Mouse (Mus musculus) limb, embryonic 10.5 days (tissue): Measurements from ENCODE around the gene Rhbdl1. TPM values are rescaled to one million over a fixed set of nuclear protein-coding genes. Genes with fewer than 3 reads are reported as not detected.
A peak's percentile ranks its signal among the peaks of the same experiment; 100 is the strongest.

Source experiments
- DNase-seq: peaks from one replicate; pipeline ENCODE4 v3.0.0-alpha.2; 2017; ENCODE audit warnings: low spot score
- H3K27ac ChIP-seq: fragments of 300-500 bp; sonication (generic); 2 replicates; pipeline ENCODE4 v1.5.1; 2016; ENCODE audit warnings: mild to moderate bottlenecking
- H3K27me3 ChIP-seq: fragments of 300-500 bp; sonication (generic); 2 replicates; pipeline ENCODE4 v1.6.1; 2016; ENCODE audit warnings: low read depth, mild to moderate bottlenecking; ENCODE audit not compliant: poor library complexity, severe bottlenecking
- H3K36me3 ChIP-seq: fragments of 300-500 bp; sonication (generic); 2 replicates; pipeline ENCODE4 v1.6.1; 2016; ENCODE audit warnings: mild to moderate bottlenecking, moderate library complexity
- H3K4me1 ChIP-seq: fragments of 300-500 bp; sonication (generic); 2 replicates; pipeline ENCODE4 v1.6.1; 2016
- H3K4me3 ChIP-seq: fragments of 300-500 bp; sonication (generic); 2 replicates; pipeline ENCODE4 v1.5.1; 2016; ENCODE audit warnings: mild to moderate bottlenecking, moderate library complexity
- H3K9me3 ChIP-seq: fragments of 300-500 bp; sonication (generic); replicated peaks from 2 replicates; pipeline ENCODE4 v1.6.1; 2016; ENCODE audit warnings: mild to moderate bottlenecking
- WGBS: fragments of 180-500 bp; shearing (Covaris S2); methylation state at CpG from one replicate; pipeline ENCODE4 v1.1.7; 2016; 5-methylcytosine and 5-hydroxymethylcytosine counted together
- polyA plus RNA-seq: library from polyadenylated mRNA; unstranded; fragments of >200 nt; fragmentation: Nextera tagmentation; extraction: Ambion mirVana; gene quantifications from 2 replicates; pipeline ENCODE4 v1.2.1, GENCODE M21; 2016

Rhbdl1 gene
- polyA plus RNA-seq, 1 experiment from 2014 or later: 1.0 TPM

GRCm38 (mm10) chr17:25833961-25834594 is 3.0 kb downstream of the Rhbdl1 start:
- Histone ChIP-seq H3K36me3 (peaks cover 69% of the 10 kb centered on the region), H3K4me3 (peak overlapping the region; percentile 77), H3K9me3 (no peaks in the 10 kb centered on the region), H3K27ac (peak overlapping the region; percentile 95), H3K27me3 (no peaks in the 10 kb centered on the region), H3K4me1 (peaks cover 88% of the 10 kb centered on the region)
- no peak for DNase-seq
- 55% methylated on average over 6 of the region's 6 CpGs for WGBS

DNA sequence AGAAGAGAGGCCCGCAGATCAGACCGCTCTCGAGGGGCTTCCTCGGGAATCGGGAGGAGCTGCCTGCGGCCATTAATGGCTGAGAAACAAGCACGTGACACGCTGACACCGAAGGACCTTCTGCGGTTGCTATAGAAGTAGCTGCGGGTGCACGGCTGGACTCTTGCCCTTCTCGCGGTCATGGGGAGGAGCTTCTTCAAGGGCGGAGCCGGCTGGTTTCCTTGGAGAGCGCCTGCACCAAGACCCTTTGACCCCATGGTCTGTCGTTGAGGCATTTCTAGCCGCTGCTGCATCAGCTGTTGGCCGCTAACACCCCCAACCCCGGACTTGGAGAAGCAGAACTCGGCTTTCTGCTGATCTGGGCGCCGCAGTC is 3.8 kb downstream of the Rhbdl1 start, which contains the start of gene Stub1:
TSS of gene Stub1 (minus strand) at position 114 of the 373 bp plus-strand sequence.
- Histone ChIP-seq H3K9me3 (no peaks in the 10 kb centered on the region), H3K36me3 (peaks cover 61% of the 10 kb centered on the region), H3K4me3 (peak within 1 kb of the TSS; percentile 77), H3K4me1 (peaks cover 90% of the 10 kb centered on the region), H3K27me3 (no peaks in the 10 kb centered on the region), H3K27ac (peak within 1 kb of the TSS; percentile 95)
- no peak for DNase-seq
- WGBS: under 1% methylated on average over 24 of the region's 24 CpGs

GRCm38 (mm10) chr17:25832436-25833290 is 4.4 kb downstream of the Rhbdl1 start:
- peak overlapping the region; percentile 95 for H3K27ac ChIP-seq
- peaks cover 91% of the 10 kb centered on the region for H3K4me1 ChIP-seq
- peak; percentile 97 for DNase-seq
- no peaks in the 10 kb centered on the region for H3K27me3 ChIP-seq
- H3K4me3 ChIP-seq: peak overlapping the region; percentile 77
- H3K9me3 ChIP-seq: no peaks in the 10 kb centered on the region
- H3K36me3 ChIP-seq: peaks cover 61% of the 10 kb centered on the region
- under 1% methylated on average over 77 of the region's 77 CpGs for WGBS

GRCm38 (mm10) chr17:25831451-25832281 is 5.4 kb downstream of the Rhbdl1 start:
- peaks cover 68% of the 10 kb centered on the region for H3K36me3 ChIP-seq
- H3K27me3 ChIP-seq: no peaks in the 10 kb centered on the region
- peak overlapping the region; percentile 77 for H3K4me3 ChIP-seq
- WGBS: 66% methylated on average over 21 of the region's 21 CpGs
- no peak for DNase-seq
- H3K9me3 ChIP-seq: no peaks in the 10 kb centered on the region
- H3K4me1 ChIP-seq: peaks cover 89% of the 10 kb centered on the region
- H3K27ac ChIP-seq: peak overlapping the region; percentile 95

- WGBS: 87% methylated on average over 14 of the region's 14 CpGs
- Histone ChIP-seq H3K27me3 (no peaks in the 10 kb centered on the region), H3K27ac (no peak overlapping the region), H3K4me3 (peak overlapping the region; percentile 77), H3K36me3 (peaks cover 69% of the 10 kb centered on the region), H3K9me3 (no peaks in the 10 kb centered on the region), H3K4me1 (peaks cover 88% of the 10 kb centered on the region)
- no peak for DNase-seq
Observed at GRCm38 (mm10) chr17:25830806-25831431, 6.2 kb downstream of the Rhbdl1 start.

GRCm38 (mm10) chr17:25830200-25830753 is 6.8 kb downstream of the Rhbdl1 start:
- Histone ChIP-seq H3K9me3 (no peaks in the 10 kb centered on the region), H3K27ac (no peak overlapping the region), H3K4me3 (peak overlapping the region; percentile 77), H3K27me3 (no peaks in the 10 kb centered on the region), H3K36me3 (peaks cover 69% of the 10 kb centered on the region), H3K4me1 (peaks cover 88% of the 10 kb centered on the region)
- DNase-seq: no peak
- 90% methylated on average over 4 of the region's 4 CpGs for WGBS

DNA sequence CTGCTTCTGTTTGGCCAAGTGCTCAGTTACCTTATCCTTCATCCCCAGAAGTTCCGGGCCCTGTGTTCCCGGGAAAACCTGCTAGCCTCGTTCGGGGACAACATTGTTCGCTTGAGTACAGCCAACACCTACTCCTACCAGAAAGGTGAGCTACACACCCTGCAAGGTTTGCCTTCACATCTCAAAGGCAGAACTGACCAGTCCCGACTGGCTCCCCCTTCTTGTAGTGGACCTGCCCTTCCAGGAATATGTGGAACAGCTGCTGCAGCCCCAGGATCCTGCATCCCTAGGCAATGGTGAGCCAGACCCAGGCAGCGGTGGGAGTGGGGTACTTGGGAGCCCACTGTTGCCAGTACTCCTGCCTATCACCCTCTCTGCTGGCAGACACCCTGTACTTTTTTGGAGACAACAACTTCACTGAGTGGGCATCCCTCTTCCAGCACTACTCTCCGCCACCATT is 7.5 kb downstream of the Rhbdl1 start:
- peaks cover 63% of the 10 kb centered on the region for H3K36me3 ChIP-seq
- no peaks in the 10 kb centered on the region for H3K9me3 ChIP-seq
- peak overlapping the region; percentile 93 for H3K27ac ChIP-seq
- no peak for DNase-seq
- WGBS: 43% methylated on average over 8 of the region's 8 CpGs
- peaks cover 88% of the 10 kb centered on the region for H3K4me1 ChIP-seq
- no peaks in the 10 kb centered on the region for H3K27me3 ChIP-seq
- peak overlapping the region; percentile 77 for H3K4me3 ChIP-seq

- 2% methylated on average over 32 of the region's 32 CpGs for WGBS
Observed at GRCm38 (mm10) chr17:25828712-25829557, 8.2 kb downstream of the Rhbdl1 start, which contains the start of gene Jmjd8. Gene Jmjd8, plus strand, starts transcription at chr17:25828867.

GRCm38 (mm10) chr17:25828223-25828594 is 8.9 kb downstream of the Rhbdl1 start:
- Histone ChIP-seq H3K27me3 (no peaks in the 10 kb centered on the region), H3K36me3 (peaks cover 60% of the 10 kb centered on the region), H3K9me3 (no peaks in the 10 kb centered on the region), H3K4me3 (peak overlapping the region; percentile 77), H3K4me1 (peaks cover 86% of the 10 kb centered on the region), H3K27ac (peak overlapping the region; percentile 93)
- no peak for DNase-seq
- 82% methylated on average over 8 of the region's 8 CpGs for WGBS

More at GRCm38 (mm10) chr17:25828712-25829557, 8.2 kb downstream of the Rhbdl1 start, which contains the start of gene Jmjd8:
- H3K4me1 ChIP-seq: peaks cover 88% of the 10 kb centered on the region
- H3K4me3 ChIP-seq: peak within 1 kb of the TSS; percentile 77
- no peaks in the 10 kb centered on the region for H3K27me3 ChIP-seq
- H3K27ac ChIP-seq: peak within 1 kb of the TSS; percentile 93
- no peaks in the 10 kb centered on the region for H3K9me3 ChIP-seq
- DNase-seq: peak; percentile 90
- peaks cover 60% of the 10 kb centered on the region for H3K36me3 ChIP-seq

GRCm38 (mm10) chr17:25827546-25828222 is 9.4 kb downstream of the Rhbdl1 start:
- 0 out of 2 replicates have a peak overlapping the region, but pooled peaks have one; percentile 93 for H3K27ac ChIP-seq
- H3K9me3 ChIP-seq: no peaks in the 10 kb centered on the region
- H3K36me3 ChIP-seq: peaks cover 60% of the 10 kb centered on the region
- peaks cover 88% of the 10 kb centered on the region for H3K4me1 ChIP-seq
- WGBS: 94% methylated on average over 22 of the region's 22 CpGs
- H3K27me3 ChIP-seq: 0 out of 2 replicates have a peak, but pooled peaks cover under 1% of the 10 kb centered on the region
- peak overlapping the region; percentile 77 for H3K4me3 ChIP-seq
- DNase-seq: no peak

- peak overlapping the region; percentile 9; the same call in 1 of the 2 replicates for H3K4me3 ChIP-seq
- no peak overlapping the region for H3K27ac ChIP-seq
- peaks cover 59% of the 10 kb centered on the region for H3K36me3 ChIP-seq
- peaks cover 84% of the 10 kb centered on the region for H3K4me1 ChIP-seq
- WGBS: 95% methylated on average over 13 of the region's 13 CpGs
- peaks cover 6% of the 10 kb centered on the region; the same call in 1 of the 2 replicates for H3K27me3 ChIP-seq
- no peak for DNase-seq
- no peaks in the 10 kb centered on the region for H3K9me3 ChIP-seq
Observed at GRCm38 (mm10) chr17:25827011-25827410, 10.1 kb downstream of the Rhbdl1 start.
